Mouse (Mus musculus): Measurements from ENCODE around the gene Olfr320.
A peak's percentile ranks its signal among the peaks of the same experiment; 100 is the strongest.
"Not testable (repeated sequence)": the region's sequence is repeated elsewhere in the genome, so short reads cannot be mapped to it uniquely, and the experiment has no call there.

Gene Olfr320

DNA sequence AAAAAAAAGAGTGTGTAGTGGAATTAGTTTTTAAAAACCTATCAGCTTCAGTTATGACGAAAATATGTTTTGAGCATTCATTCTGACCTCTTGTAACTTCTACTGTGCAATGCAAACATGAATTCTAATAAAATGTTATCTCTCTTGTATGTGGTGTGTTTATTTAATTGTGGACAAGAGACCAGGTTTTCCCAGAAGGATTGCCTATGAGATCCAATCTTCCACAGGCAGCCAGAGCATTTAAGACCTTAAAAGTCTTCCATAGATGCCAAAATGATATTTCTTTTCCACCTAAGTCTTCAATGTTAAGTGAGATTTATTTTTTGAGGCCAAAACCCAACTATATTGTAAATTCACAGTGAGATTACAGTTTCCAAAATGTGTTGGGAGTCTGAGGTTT lies at the start of gene Olfr320:
Gene Olfr320, plus strand, starts transcription at position 301 of the 400 bp plus-strand sequence.
- DNase-seq = no peak

DNA sequence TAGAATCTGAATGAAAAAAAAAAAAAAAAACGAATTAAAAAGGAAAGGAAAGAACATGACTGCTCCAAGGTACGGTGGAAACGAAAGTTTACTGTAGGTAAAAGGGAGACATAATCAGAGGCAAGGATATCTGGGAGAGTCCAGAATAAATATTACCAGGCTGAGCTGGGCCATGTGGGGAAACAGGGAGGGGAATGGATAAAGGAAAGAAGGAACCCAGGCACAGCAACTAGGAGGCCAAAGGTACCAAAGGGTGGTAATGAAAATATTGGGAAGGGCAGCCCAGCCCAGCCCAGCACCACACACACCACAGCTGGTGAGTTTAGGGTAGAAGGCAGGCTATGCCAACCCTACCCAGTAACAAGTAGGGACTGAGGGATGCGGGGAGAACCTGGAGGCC lies 46.0 kb upstream of the Olfr320 start:
- no peak for DNase-seq

DNA sequence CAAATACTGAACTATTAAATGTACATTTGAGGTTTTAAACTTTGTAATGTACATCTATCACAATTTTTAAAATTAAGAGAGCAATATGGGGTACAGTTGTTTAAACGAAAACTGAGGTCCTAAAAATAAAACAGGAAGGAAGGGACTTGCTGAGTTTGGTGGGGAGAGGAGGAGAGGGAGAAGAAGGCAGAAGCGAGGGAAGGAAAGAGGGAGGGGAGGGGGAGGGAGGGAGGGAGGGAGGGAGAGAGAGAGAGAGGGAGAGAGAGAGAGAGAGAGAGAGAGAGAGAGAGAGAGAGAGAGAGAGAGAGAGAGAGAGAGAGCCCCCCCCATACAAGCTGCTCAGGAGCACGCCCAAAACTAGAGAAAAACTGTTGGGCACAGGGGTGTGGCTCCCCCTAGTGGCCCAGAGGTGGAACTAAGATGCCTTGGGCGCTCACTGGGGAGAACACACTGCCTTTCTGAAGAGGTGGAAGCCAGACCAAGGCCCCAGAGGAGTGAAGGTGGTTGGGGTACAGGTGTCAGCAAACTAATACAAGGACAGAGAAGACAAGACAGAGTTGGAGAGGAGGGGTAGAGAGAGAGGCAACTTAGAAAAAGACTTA lies 44.4 kb upstream of the Olfr320 start:
- no peak for DNase-seq

DNA sequence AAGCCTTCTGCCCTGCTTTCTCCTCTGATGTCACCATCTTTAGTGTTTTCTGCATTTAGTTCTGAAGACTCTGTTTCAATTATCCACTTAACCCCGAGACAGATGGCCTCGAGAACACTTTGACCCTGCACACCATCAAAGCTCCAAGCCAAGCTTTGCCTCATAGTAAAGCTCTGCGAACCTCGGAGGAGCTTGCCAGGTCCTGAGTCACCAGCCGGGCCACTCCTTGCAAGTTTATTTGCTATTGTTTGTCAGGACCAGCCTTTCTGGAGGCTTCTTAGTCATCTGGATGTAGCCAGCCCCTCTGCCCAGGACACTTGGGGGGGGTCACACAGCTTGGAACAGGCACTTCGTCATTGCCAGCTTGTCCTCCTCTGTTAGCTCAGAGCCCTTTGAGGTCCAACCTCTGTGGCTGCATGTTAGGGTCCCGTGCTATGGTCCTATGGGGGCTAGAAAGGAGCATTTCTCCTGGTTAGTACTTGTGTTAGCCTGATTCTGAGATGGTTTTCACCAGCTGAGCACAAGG lies 42.7 kb upstream of the Olfr320 start:
- DNase-seq = no peak

DNA sequence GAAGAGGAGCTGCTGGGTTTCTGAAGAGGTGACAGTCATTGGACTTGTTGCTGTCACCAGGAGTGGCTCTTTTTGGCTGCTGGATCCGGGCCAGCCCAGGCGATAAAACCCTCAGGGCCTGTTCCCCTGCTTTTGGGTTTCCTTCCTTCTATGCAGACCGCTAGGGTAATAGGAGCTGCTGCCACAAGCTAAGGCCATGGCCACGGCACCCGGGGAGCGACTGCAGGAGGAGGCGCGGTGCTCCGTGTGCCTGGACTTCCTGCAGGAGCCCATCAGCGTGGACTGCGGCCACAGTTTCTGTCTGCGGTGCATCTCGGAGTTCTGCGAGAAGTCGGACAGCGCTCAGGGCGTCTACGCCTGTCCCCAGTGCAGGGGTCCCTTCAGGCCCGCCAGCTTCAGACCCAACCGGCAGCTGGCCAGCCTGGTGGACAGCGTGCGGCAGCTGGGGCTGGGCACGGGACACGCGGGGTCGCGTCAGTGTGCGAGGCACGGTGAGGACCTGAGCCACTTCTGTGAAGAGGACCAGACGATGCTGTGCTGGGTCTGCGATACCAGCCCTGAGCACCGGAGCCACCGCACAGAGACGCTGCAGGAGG lies 40.5 kb upstream of the Olfr320 start, which contains the start of gene Trim58:
Gene Trim58, plus strand, starts transcription at position 194 of the 596 bp plus-strand sequence.
- no peak for DNase-seq

DNA sequence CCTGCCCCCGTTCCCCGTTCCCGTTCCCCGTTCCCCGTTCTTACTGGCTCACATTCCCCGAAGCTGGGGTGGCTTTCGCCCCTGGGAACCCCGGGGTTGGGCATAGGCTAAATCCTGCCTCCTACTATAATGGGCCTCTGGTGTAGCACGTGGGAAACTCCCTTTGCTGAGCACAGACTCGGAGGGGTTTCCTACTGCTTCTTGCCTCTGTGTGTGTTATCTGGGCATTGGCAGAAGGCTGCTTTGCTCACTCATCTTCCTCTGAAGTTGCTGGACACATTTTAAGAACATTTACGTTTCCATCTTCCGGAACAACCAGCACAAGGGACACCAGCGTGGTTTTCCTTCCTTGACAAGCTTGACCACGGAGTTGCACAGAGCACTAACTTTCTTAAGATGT lies 39.8 kb upstream of the Olfr320 start:
- no peak for DNase-seq

DNA sequence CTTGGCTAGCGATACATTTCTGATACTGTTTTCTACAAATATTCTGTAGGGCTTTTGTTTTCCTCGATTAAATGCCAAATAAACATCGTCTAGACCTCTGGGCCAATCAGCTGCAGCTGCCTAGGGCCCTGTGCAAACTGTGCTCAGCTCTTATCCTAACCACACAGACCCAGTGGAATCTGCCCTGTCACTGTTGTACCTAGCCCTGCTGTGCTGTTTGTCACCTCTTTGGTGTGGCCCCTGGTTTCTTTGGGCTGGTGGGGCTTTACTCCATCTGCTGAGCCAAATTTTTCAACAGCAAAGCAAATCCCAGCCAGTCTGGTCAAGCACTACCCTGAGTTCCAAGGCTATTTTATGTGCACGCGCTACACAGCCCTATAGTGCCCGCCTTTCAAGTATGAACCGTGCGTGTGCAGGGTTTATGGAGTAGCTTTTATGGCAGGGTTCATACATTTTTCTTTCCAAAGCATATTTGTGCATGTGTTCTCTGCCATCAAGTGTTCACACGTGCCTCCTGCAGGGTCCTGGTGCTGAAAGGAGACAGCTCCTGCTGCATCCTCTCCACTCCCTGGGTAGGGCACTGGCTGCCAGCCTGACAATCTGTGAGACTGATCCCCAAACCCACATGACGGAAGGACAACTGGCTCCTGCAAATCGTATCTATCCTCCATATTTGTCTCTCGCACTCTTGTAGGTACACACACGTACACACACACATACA lies 39.1 kb upstream of the Olfr320 start:
- no peak for DNase-seq

DNA sequence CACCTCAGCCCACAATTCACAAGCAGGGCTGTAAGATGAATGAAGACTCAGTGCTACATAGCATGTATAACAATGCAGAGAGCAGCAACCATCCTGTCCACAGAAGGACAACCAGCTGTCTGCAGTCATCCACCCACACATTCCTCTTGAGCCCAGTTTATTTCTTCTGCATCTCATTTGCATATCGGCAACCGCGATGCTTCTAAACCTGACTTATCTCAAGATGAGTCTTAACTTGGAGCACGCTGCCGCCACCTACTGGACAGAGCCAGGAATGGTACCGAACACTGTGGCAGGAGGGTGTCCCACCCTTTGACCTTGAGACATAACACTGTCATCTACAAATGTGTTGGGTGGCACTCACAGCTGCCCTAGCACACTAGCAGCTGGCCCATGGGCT lies 37.5 kb upstream of the Olfr320 start:
- DNase-seq = peak; percentile 18

DNA sequence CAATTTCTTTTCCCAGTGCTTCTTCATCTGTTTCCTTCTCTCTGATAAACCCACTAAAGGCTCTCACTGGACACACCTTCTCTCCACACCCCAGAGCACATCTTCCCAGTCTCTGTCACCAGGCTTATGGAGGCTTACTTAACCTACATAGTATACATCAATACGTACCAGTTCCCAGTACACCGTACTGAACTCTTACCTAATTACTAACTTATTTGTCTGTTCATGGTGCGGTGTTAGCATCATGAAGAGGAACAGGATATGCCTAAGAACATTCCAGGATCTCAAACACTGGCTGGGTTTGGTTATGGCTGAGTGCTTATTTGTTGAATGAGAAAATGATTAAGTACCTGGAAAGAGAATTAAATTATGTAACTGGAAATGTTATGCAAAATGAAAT lies 25.7 kb upstream of the Olfr320 start:
- no peak for DNase-seq

DNA sequence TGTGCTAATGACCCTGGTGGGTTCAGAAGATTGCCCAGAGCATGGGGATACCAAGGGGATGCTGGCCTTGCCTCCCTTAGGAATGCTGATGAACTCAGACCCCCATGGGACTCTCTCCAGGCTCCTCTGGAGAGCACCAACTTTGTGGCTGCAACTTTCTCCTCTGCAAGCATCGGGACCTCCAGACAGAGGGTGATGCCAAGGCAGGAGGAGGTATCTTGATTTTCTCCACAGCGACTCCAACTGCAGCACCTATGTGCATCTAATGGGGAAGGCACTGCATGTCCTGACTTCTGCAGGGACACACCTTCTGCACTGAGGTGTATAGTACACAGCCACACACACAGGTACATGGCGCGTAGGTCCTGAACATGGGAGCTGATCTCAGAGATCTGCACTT lies 22.3 kb upstream of the Olfr320 start, which contains the start of gene Olfr322:
Gene Olfr322, plus strand, starts transcription at position 187 of the 400 bp plus-strand sequence.
- DNase-seq = no peak

DNA sequence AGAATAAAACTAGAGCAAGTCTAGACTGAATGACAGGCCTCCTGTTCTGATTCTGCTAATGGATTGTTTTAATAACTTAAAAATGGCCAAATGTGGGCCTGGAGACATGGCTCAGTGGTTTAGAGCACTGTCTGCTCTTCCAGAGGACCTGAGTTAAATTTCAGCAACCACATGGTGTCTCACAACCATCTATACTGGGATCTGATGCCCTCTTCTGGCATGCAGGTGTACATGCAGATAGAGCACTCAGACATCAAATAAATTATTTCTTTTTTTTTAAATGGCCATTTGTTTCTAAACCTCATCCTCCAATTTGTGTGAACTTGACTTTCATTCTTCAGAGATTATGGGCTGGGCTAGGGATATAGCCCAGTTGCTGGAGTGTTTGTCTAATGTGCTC lies 11.6 kb upstream of the Olfr320 start:
- no peak for DNase-seq

DNA sequence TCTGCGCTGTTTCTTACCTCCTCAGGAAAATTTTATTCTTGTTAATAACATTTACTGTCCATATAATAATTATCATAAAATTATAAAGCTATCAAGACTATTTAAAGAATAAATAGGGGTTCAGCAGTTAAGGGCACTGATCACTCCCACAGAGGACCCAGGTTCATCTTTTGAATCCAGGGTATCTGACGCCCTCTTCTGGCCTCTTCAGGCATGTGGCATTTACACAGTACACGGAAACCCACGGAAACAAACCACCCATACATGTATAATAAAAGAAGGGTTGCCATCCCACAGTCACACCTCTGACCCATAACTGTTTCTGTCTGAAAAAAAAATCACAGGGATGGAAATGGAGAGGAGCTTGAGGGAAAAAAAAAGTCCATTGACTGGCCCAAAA lies 9.1 kb upstream of the Olfr320 start:
- DNase-seq = no peak

DNA sequence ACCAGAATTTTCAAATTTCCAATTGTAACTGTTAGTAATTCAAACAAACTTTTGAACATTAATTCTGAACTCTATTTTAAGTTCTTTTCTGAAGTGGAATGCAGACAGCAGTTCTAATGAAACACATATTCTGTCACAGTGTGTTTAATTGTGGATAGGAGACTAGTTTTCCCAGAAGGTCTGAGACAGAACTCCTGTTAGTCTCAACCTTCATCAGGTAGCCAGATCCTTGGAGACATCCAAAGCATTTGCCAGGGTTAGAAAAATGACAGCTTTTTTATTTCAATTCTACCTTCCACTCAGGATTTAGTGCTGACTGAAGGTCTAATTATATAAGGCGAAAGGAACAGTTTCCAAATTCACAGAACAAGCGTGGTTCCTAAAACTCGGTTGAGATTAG lies 18.0 kb downstream of the Olfr320 start, which contains the start of gene Olfr319:
Gene Olfr319, plus strand, starts transcription at position 301 of the 400 bp plus-strand sequence.
- no peak for DNase-seq

DNA sequence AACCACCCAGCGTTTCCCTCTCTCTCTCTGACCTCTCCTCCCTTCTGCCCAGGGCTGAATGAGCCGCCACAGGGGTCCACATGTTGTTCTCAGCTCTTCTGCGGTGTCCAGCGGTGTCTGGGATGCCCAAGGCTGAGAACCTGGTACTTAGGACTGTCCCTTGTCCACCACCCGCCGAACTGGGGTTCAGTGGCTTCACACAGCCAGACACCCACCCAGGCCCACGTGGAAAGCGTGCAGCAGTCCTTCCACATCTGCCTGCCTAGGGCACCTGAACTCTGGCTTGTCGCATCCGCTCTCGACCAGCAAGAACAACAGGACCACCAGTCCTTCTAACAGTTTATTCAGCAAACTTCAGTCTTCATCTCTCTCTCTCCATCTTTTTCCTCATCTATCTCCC lies 28.2 kb downstream of the Olfr320 start:
- DNase-seq = no peak

DNA sequence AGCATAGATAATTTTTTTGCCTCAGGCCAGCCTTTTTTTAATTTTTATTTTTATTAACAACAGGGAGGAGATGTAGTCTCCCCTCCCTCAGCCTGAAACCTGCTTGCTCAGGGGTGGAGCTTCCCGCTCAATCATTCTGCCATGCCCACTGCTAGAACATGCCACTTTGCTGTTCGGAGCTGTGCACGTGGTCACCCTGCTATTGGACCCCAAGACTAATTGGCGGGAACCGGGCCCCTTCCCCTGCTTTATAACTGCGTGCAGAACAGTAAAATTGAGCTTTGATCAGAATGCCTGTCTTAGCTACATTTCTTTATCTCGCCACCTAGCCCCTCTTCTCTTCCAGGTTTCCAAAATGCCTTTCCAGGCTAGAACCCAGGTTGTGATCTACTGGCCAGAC lies 36.8 kb downstream of the Olfr320 start:
- not testable (repeated sequence) for DNase-seq

DNA sequence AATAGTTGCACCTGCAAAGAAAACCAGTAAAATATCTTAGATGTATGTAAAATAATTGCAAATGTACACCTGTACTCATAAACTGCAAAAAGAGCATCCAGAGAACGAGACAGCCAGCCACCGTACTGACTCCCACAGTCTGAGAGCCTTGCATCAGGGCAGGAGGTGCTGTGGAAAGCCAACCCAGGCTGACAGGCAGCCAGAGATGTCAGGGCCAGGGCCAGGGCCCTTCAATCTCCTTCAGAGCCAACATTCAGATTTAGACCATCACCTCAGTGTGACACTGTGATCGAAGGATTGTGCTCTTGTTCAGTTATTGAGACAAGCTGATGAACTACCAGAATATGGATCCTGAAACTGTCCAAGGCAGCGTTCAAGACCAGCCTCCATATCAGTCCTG lies 38.8 kb downstream of the Olfr320 start:
- no peak for DNase-seq

DNA sequence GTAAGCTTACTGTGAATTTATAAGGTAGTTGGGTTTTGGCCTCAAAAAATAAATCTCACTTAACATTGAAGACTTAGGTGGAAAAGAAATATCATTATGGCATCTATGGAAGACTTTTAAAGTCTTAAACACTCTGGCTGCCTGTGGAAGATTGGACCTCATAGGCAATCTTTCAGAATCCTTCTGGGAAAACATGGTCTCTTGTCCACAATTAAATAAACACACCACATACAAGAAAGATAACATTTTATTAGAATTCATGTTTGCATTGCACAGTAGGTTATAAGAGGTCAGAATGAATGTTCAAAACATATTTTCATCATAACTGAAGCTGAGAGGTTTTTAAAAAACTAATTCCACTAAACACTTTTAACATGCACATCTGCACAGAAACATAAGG lies 43.0 kb downstream of the Olfr320 start, which contains the start of gene Olfr318:
Gene Olfr318, minus strand, starts transcription at position 101 of the 400 bp plus-strand sequence.
- no peak for DNase-seq

DNA sequence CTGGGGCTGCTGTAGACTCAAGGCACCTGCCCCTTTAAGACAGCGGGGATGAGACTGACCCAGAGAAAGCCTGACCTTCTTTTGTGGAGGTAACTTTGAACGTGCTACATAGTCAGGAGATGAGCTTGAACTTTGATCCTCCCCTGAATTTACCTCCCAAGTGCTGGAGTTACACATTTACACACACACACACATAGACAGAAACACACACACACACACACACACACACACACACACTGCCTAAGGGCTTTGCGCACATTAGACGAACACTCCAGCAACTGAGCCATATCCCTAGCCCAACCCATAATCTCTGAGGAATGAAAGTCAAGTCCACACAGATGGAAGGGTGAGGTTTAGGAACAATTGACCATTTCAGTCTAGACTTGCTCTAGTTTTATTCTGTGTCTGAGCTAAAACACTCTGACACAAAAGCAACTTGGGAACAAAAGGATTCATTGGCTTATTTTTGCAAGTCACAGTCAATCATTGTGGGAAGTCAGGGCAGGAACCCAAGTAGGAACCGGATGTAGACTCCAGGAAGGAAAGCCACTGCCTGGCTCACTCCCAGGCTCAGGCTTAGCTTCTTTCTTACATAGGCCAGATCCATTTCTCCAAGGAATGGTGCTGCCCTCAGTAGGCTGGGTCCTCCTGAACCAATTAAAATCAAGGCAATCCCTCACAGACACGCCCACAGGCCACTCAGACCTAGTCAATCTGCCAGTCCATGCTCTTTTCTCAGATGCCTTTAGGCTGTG lies 47.2 kb downstream of the Olfr320 start:
- DNase-seq = not testable (repeated sequence)

DNA sequence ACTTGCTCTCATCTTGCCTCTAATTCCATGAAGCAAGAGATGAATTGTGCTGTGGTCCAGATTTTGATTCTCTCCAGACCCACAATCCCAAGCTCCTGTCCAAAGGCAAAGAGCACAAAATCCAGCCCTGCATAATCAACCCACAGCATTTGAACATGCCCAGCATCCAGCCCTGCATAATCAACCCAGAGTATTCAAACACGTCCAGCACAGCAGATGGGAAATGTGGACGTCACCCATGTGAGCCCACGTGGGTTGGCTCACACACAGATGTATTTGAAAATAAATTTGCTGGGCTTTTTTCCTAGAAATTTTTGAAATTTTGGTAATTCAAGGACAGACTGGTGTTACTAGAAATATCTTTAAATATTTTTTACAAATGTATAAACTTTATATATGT lies 52.5 kb downstream of the Olfr320 start:
- DNase-seq = peak; percentile 67

Measured in layer of hippocampus, adult 9-11 months (tissue).